Mouse (Mus musculus): ENCODE measurements at regions not wholly inside any gene's neighbourhood (a gene's known extent, or its start where the extent isn't known, plus 50 kb on each side); places are given as distances from the start of the nearest gene placed in this dataset.

- H3K4me1 ChIP-seq (ENCODE audit: control insufficient read depth, insufficient read depth, low read length): no peaks in the 10 kb centered on the region
- 67% methylated on average over 5 of the region's 5 CpGs for WGBS
These were observed 82.1 kb upstream of the Tab2 start for GRCm38 (mm10) chr10:8037986-8038631.

GRCm38 (mm10) chr10:8036293-8036692 is 80.3 kb upstream of the Tab2 start:
- WGBS: 90% methylated on average over 4 of the region's 4 CpGs
- Histone ChIP-seq H3K27ac (replicated peaks; ENCODE audit: insufficient read depth, low read depth, low read length) (no peak overlapping the region), H3K27me3 (ENCODE audit: control insufficient read depth, insufficient read depth, low read length) (no peaks in the 10 kb centered on the region), H3K9ac (ENCODE audit: low read depth, low read length) (no peak overlapping the region), H3K4me3 (ENCODE audit: insufficient read depth, low read depth, low read length) (no peak overlapping the region), H3K36me3 (ENCODE audit: control insufficient read depth, insufficient read depth, low read length) (no peaks in the 10 kb centered on the region), H3K4me1 (ENCODE audit: control insufficient read depth, insufficient read depth, low read length) (no peaks in the 10 kb centered on the region), H3K79me2 (ENCODE audit: control insufficient read depth, insufficient read depth, low read length) (no peaks in the 10 kb centered on the region)
- DNase-seq (ENCODE audit: extremely low read depth, low read depth, low spot score): no peak
- no peak for TF ChIP-seq CTCF (IDR thresholded peaks at IDR 0.05; ENCODE audit: low read depth, low read length)
- TF ChIP-seq POLR2A (IDR thresholded peaks at IDR 0.05; ENCODE audit: extremely low read depth, insufficient read depth, low read length): no peak

More at GRCm38 (mm10) chr10:8037986-8038631, 82.1 kb upstream of the Tab2 start:
- H3K4me3 ChIP-seq (ENCODE audit: insufficient read depth, low read depth, low read length): no peak overlapping the region
- H3K36me3 ChIP-seq (ENCODE audit: control insufficient read depth, insufficient read depth, low read length): no peaks in the 10 kb centered on the region
- DNase-seq (ENCODE audit: extremely low read depth, low read depth, low spot score): no peak
- no peaks in the 10 kb centered on the region for H3K79me2 ChIP-seq (ENCODE audit: control insufficient read depth, insufficient read depth, low read length)
- H3K27ac ChIP-seq (replicated peaks; ENCODE audit: insufficient read depth, low read depth, low read length): no peak overlapping the region
- TF ChIP-seq CTCF (IDR thresholded peaks at IDR 0.05; ENCODE audit: low read depth, low read length) (no peak), POLR2A (IDR thresholded peaks at IDR 0.05; ENCODE audit: extremely low read depth, insufficient read depth, low read length) (no peak)
- no peaks in the 10 kb centered on the region for H3K27me3 ChIP-seq (ENCODE audit: control insufficient read depth, insufficient read depth, low read length)
- H3K9ac ChIP-seq (ENCODE audit: low read depth, low read length): no peak overlapping the region

GRCm38 (mm10) chr10:8035310-8035709 is 79.3 kb upstream of the Tab2 start:
- H3K27me3 ChIP-seq (ENCODE audit: control insufficient read depth, insufficient read depth, low read length): no peaks in the 10 kb centered on the region
- H3K36me3 ChIP-seq (ENCODE audit: control insufficient read depth, insufficient read depth, low read length): no peaks in the 10 kb centered on the region
- no peak overlapping the region for H3K27ac ChIP-seq (replicated peaks; ENCODE audit: insufficient read depth, low read depth, low read length)
- 93% methylated on average over 1 of the region's 1 CpGs for WGBS
- DNase-seq (ENCODE audit: extremely low read depth, low read depth, low spot score): no peak
- no peaks in the 10 kb centered on the region for H3K4me1 ChIP-seq (ENCODE audit: control insufficient read depth, insufficient read depth, low read length)
- no peak for TF ChIP-seq CTCF (IDR thresholded peaks at IDR 0.05; ENCODE audit: low read depth, low read length)
- no peak for TF ChIP-seq POLR2A (IDR thresholded peaks at IDR 0.05; ENCODE audit: extremely low read depth, insufficient read depth, low read length)
- H3K4me3 ChIP-seq (ENCODE audit: insufficient read depth, low read depth, low read length): no peak overlapping the region
- no peak overlapping the region for H3K9ac ChIP-seq (ENCODE audit: low read depth, low read length)
- no peaks in the 10 kb centered on the region for H3K79me2 ChIP-seq (ENCODE audit: control insufficient read depth, insufficient read depth, low read length)

GRCm38 (mm10) chr10:8032203-8032602 is 76.2 kb upstream of the Tab2 start:
- H3K36me3 ChIP-seq (ENCODE audit: control insufficient read depth, insufficient read depth, low read length): no peaks in the 10 kb centered on the region
- H3K4me3 ChIP-seq (ENCODE audit: insufficient read depth, low read depth, low read length): no peak overlapping the region
- H3K27me3 ChIP-seq (ENCODE audit: control insufficient read depth, insufficient read depth, low read length): no peaks in the 10 kb centered on the region
- H3K4me1 ChIP-seq (ENCODE audit: control insufficient read depth, insufficient read depth, low read length): no peaks in the 10 kb centered on the region
- TF ChIP-seq CTCF (IDR thresholded peaks at IDR 0.05; ENCODE audit: low read depth, low read length): no peak
- TF ChIP-seq POLR2A (IDR thresholded peaks at IDR 0.05; ENCODE audit: extremely low read depth, insufficient read depth, low read length): no peak
- no peak overlapping the region for H3K9ac ChIP-seq (ENCODE audit: low read depth, low read length)
- no peaks in the 10 kb centered on the region for H3K79me2 ChIP-seq (ENCODE audit: control insufficient read depth, insufficient read depth, low read length)
- DNase-seq (ENCODE audit: extremely low read depth, low read depth, low spot score): no peak
- H3K27ac ChIP-seq (replicated peaks; ENCODE audit: insufficient read depth, low read depth, low read length): no peak overlapping the region
- 97% methylated on average over 1 of the region's 1 CpGs for WGBS

GRCm38 (mm10) chr10:8028840-8029239 is 72.8 kb upstream of the Tab2 start:
- peak; percentile 21 for DNase-seq (ENCODE audit: extremely low read depth, low read depth, low spot score)
- Histone ChIP-seq H3K79me2 (ENCODE audit: control insufficient read depth, insufficient read depth, low read length) (no peaks in the 10 kb centered on the region), H3K27ac (replicated peaks; ENCODE audit: insufficient read depth, low read depth, low read length) (no peak overlapping the region), H3K4me1 (ENCODE audit: control insufficient read depth, insufficient read depth, low read length) (peaks cover 2% of the 10 kb centered on the region; the same call in 1 of the 2 replicates), H3K9ac (ENCODE audit: low read depth, low read length) (no peak overlapping the region), H3K27me3 (ENCODE audit: control insufficient read depth, insufficient read depth, low read length) (no peaks in the 10 kb centered on the region), H3K4me3 (ENCODE audit: insufficient read depth, low read depth, low read length) (no peak overlapping the region), H3K36me3 (ENCODE audit: control insufficient read depth, insufficient read depth, low read length) (no peaks in the 10 kb centered on the region)
- 45% methylated on average over 2 of the region's 2 CpGs for WGBS
- TF ChIP-seq POLR2A (IDR thresholded peaks at IDR 0.05; ENCODE audit: extremely low read depth, insufficient read depth, low read length) (no peak), CTCF (IDR thresholded peaks at IDR 0.05; ENCODE audit: low read depth, low read length) (no peak)

- TF ChIP-seq POLR2A (IDR thresholded peaks at IDR 0.05; ENCODE audit: extremely low read depth, insufficient read depth, low read length) (no peak), CTCF (IDR thresholded peaks at IDR 0.05; ENCODE audit: low read depth, low read length) (no peak)
- no peaks in the 10 kb centered on the region for H3K27me3 ChIP-seq (ENCODE audit: control insufficient read depth, insufficient read depth, low read length)
- no peak overlapping the region for H3K4me3 ChIP-seq (ENCODE audit: insufficient read depth, low read depth, low read length)
- WGBS: 39% methylated on average over 6 of the region's 6 CpGs
- peaks cover 2% of the 10 kb centered on the region; the same call in 1 of the 2 replicates for H3K4me1 ChIP-seq (ENCODE audit: control insufficient read depth, insufficient read depth, low read length)
- no peak overlapping the region for H3K9ac ChIP-seq (ENCODE audit: low read depth, low read length)
- no peaks in the 10 kb centered on the region for H3K79me2 ChIP-seq (ENCODE audit: control insufficient read depth, insufficient read depth, low read length)
- no peaks in the 10 kb centered on the region for H3K36me3 ChIP-seq (ENCODE audit: control insufficient read depth, insufficient read depth, low read length)
- no peak overlapping the region for H3K27ac ChIP-seq (replicated peaks; ENCODE audit: insufficient read depth, low read depth, low read length)
- peak; percentile 9 for DNase-seq (ENCODE audit: extremely low read depth, low read depth, low spot score)
These were observed 71.0 kb upstream of the Tab2 start for GRCm38 (mm10) chr10:8027023-8027422.
